Mouse (Mus musculus): ENCODE measurements at regions not wholly inside any gene's neighbourhood (a gene's known extent, or its start where the extent isn't known, plus 50 kb on each side); places are given as distances from the start of the nearest gene placed in this dataset.
A peak's percentile ranks its signal among the peaks of the same experiment; 100 is the strongest.

- Histone ChIP-seq H3K9me3 (no peaks in the 10 kb centered on the region), H3K27me3 (ENCODE audit: poor library complexity, severe bottlenecking) (no peaks in the 10 kb centered on the region), H3K27ac (no peak overlapping the region), H3K4me3 (no peak overlapping the region), H3K36me3 (replicated peaks) (no peaks in the 10 kb centered on the region), H3K4me1 (peaks cover 16% of the 10 kb centered on the region)
- 70% methylated on average over 2 of the region's 2 CpGs for WGBS
- DNase-seq (ENCODE audit: extremely low spot score, low spot score): no peak
Measured at GRCm38 (mm10) chr8:49492906-49493305, 649.2 kb upstream of the Tenm3 start.

- no peak for DNase-seq (ENCODE audit: extremely low spot score, low spot score)
- peaks cover 6% of the 10 kb centered on the region; the same call in 1 of the 2 replicates for H3K4me1 ChIP-seq
- H3K36me3 ChIP-seq (replicated peaks): no peaks in the 10 kb centered on the region
- no peaks in the 10 kb centered on the region for H3K9me3 ChIP-seq
- 80% methylated on average over 4 of the region's 4 CpGs for WGBS
- no peaks in the 10 kb centered on the region for H3K27me3 ChIP-seq (ENCODE audit: poor library complexity, severe bottlenecking)
- no peak overlapping the region for H3K27ac ChIP-seq
- no peak overlapping the region for H3K4me3 ChIP-seq
Measured at GRCm38 (mm10) chr8:49485284-49485683, 641.5 kb upstream of the Tenm3 start.

- H3K27me3 ChIP-seq (ENCODE audit: poor library complexity, severe bottlenecking): no peaks in the 10 kb centered on the region
- no peak for DNase-seq (ENCODE audit: extremely low spot score, low spot score)
- 78% methylated on average over 6 of the region's 6 CpGs for WGBS
Measured at GRCm38 (mm10) chr8:49481476-49481992, 637.8 kb upstream of the Tenm3 start.

GRCm38 (mm10) chr8:49465911-49466518, 622.3 kb upstream of the Tenm3 start:
- no peaks in the 10 kb centered on the region for H3K9me3 ChIP-seq
- H3K27me3 ChIP-seq (ENCODE audit: poor library complexity, severe bottlenecking): peaks cover 36% of the 10 kb centered on the region
- no peak overlapping the region for H3K4me3 ChIP-seq
- H3K27ac ChIP-seq: peak overlapping the region; percentile 57; the same call in 1 of the 2 replicates
- no peaks in the 10 kb centered on the region for H3K36me3 ChIP-seq (replicated peaks)
- 43% methylated on average over 14 of the region's 14 CpGs for WGBS
- no peak for DNase-seq (ENCODE audit: extremely low spot score, low spot score)
- peaks cover 38% of the 10 kb centered on the region for H3K4me1 ChIP-seq

More at GRCm38 (mm10) chr8:49481476-49481992, 637.8 kb upstream of the Tenm3 start:
- H3K36me3 ChIP-seq (replicated peaks): no peaks in the 10 kb centered on the region
- H3K4me3 ChIP-seq: no peak overlapping the region
- no peak overlapping the region for H3K27ac ChIP-seq
- H3K9me3 ChIP-seq: no peaks in the 10 kb centered on the region
- peaks cover 6% of the 10 kb centered on the region; the same call in 1 of the 2 replicates for H3K4me1 ChIP-seq

- Histone ChIP-seq H3K4me1 (peaks cover 47% of the 10 kb centered on the region), H3K27me3 (ENCODE audit: poor library complexity, severe bottlenecking) (peaks cover 45% of the 10 kb centered on the region), H3K27ac (no peak overlapping the region), H3K4me3 (no peak overlapping the region), H3K36me3 (replicated peaks) (no peaks in the 10 kb centered on the region), H3K9me3 (no peaks in the 10 kb centered on the region)
- DNase-seq (ENCODE audit: extremely low spot score, low spot score): no peak
- 66% methylated on average over 7 of the region's 7 CpGs for WGBS
Measured at GRCm38 (mm10) chr8:49465070-49465469, 621.3 kb upstream of the Tenm3 start.

- WGBS: 53% methylated on average over 8 of the region's 8 CpGs
- H3K9me3 ChIP-seq: no peaks in the 10 kb centered on the region
- H3K27ac ChIP-seq: peak overlapping the region; percentile 12; the same call in 1 of the 2 replicates
Measured at GRCm38 (mm10) chr8:49462602-49463001, 618.9 kb upstream of the Tenm3 start.

GRCm38 (mm10) chr8:49461724-49462473, 618.1 kb upstream of the Tenm3 start:
- DNase-seq (ENCODE audit: extremely low spot score, low spot score): peak; percentile 74
- Histone ChIP-seq H3K27me3 (ENCODE audit: poor library complexity, severe bottlenecking) (peaks cover 52% of the 10 kb centered on the region), H3K36me3 (replicated peaks) (no peaks in the 10 kb centered on the region), H3K4me3 (peak overlapping the region; percentile 30), H3K9me3 (no peaks in the 10 kb centered on the region), H3K27ac (peak overlapping the region; percentile 65), H3K4me1 (peaks cover 47% of the 10 kb centered on the region)
- 18% methylated on average over 16 of the region's 16 CpGs for WGBS

More at GRCm38 (mm10) chr8:49462602-49463001, 618.9 kb upstream of the Tenm3 start:
- peaks cover 47% of the 10 kb centered on the region for H3K4me1 ChIP-seq
- H3K36me3 ChIP-seq (replicated peaks): no peaks in the 10 kb centered on the region
- DNase-seq (ENCODE audit: extremely low spot score, low spot score): no peak
- H3K27me3 ChIP-seq (ENCODE audit: poor library complexity, severe bottlenecking): peaks cover 57% of the 10 kb centered on the region
- no peak overlapping the region for H3K4me3 ChIP-seq

GRCm38 (mm10) chr8:49445444-49445843, 601.7 kb upstream of the Tenm3 start:
- Histone ChIP-seq H3K9me3 (no peaks in the 10 kb centered on the region), H3K4me1 (peaks cover 34% of the 10 kb centered on the region), H3K4me3 (no peak overlapping the region), H3K36me3 (replicated peaks) (no peaks in the 10 kb centered on the region), H3K27me3 (ENCODE audit: poor library complexity, severe bottlenecking) (peaks cover 25% of the 10 kb centered on the region), H3K27ac (no peak overlapping the region)
- 68% methylated on average over 5 of the region's 5 CpGs for WGBS
- DNase-seq (ENCODE audit: extremely low spot score, low spot score): no peak

- Histone ChIP-seq H3K36me3 (replicated peaks) (no peaks in the 10 kb centered on the region), H3K27ac (no peak overlapping the region), H3K4me1 (peaks cover 42% of the 10 kb centered on the region), H3K27me3 (ENCODE audit: poor library complexity, severe bottlenecking) (peaks cover 25% of the 10 kb centered on the region), H3K4me3 (no peak overlapping the region), H3K9me3 (no peaks in the 10 kb centered on the region)
- DNase-seq (ENCODE audit: extremely low spot score, low spot score): no peak
Measured at GRCm38 (mm10) chr8:49441270-49441669, 597.5 kb upstream of the Tenm3 start.

GRCm38 (mm10) chr8:49396519-49396918, 552.8 kb upstream of the Tenm3 start:
- H3K27ac ChIP-seq: no peak overlapping the region
- no peak overlapping the region for H3K4me3 ChIP-seq
- H3K4me1 ChIP-seq: no peaks in the 10 kb centered on the region
- no peak for DNase-seq (ENCODE audit: extremely low spot score, low spot score)
- no peaks in the 10 kb centered on the region for H3K27me3 ChIP-seq (ENCODE audit: poor library complexity, severe bottlenecking)
- no peaks in the 10 kb centered on the region for H3K9me3 ChIP-seq
- H3K36me3 ChIP-seq (replicated peaks): no peaks in the 10 kb centered on the region
- WGBS: 91% methylated on average over 4 of the region's 4 CpGs

GRCm38 (mm10) chr8:49395029-49395428, 551.3 kb upstream of the Tenm3 start:
- no peak for DNase-seq (ENCODE audit: extremely low spot score, low spot score)
- H3K4me1 ChIP-seq: no peaks in the 10 kb centered on the region
- no peak overlapping the region for H3K27ac ChIP-seq
- 47% methylated on average over 1 of the region's 1 CpGs for WGBS
- no peaks in the 10 kb centered on the region for H3K9me3 ChIP-seq
- H3K27me3 ChIP-seq (ENCODE audit: poor library complexity, severe bottlenecking): no peaks in the 10 kb centered on the region
- H3K4me3 ChIP-seq: no peak overlapping the region
- no peaks in the 10 kb centered on the region for H3K36me3 ChIP-seq (replicated peaks)

- 82% methylated on average over 3 of the region's 3 CpGs for WGBS
- no peak for DNase-seq (ENCODE audit: extremely low spot score, low spot score)
- no peaks in the 10 kb centered on the region for H3K9me3 ChIP-seq
- no peak overlapping the region for H3K4me3 ChIP-seq
- H3K4me1 ChIP-seq: no peaks in the 10 kb centered on the region
- no peak overlapping the region for H3K27ac ChIP-seq
- H3K36me3 ChIP-seq (replicated peaks): no peaks in the 10 kb centered on the region
- H3K27me3 ChIP-seq (ENCODE audit: poor library complexity, severe bottlenecking): no peaks in the 10 kb centered on the region
Measured at GRCm38 (mm10) chr8:49389525-49389924, 545.8 kb upstream of the Tenm3 start.

GRCm38 (mm10) chr8:49387587-49387986, 543.8 kb upstream of the Tenm3 start:
- no peaks in the 10 kb centered on the region for H3K36me3 ChIP-seq (replicated peaks)
- no peak overlapping the region for H3K4me3 ChIP-seq
- H3K9me3 ChIP-seq: no peaks in the 10 kb centered on the region
- no peak overlapping the region for H3K27ac ChIP-seq
- H3K4me1 ChIP-seq: no peaks in the 10 kb centered on the region
- 72% methylated on average over 2 of the region's 2 CpGs for WGBS
- no peak for DNase-seq (ENCODE audit: extremely low spot score, low spot score)
- H3K27me3 ChIP-seq (ENCODE audit: poor library complexity, severe bottlenecking): no peaks in the 10 kb centered on the region

All from forebrain, embryonic 10.5 days (tissue).